Mouse (Mus musculus) urinary bladder, postnatal 14 days (tissue): ENCODE data around the gene Cd302.

Experiments
- DNase-seq: peaks from one replicate; pipeline ENCODE4 v3.0.0; 2021; ENCODE audit warnings: low spot score

Cd302 gene

DNA sequence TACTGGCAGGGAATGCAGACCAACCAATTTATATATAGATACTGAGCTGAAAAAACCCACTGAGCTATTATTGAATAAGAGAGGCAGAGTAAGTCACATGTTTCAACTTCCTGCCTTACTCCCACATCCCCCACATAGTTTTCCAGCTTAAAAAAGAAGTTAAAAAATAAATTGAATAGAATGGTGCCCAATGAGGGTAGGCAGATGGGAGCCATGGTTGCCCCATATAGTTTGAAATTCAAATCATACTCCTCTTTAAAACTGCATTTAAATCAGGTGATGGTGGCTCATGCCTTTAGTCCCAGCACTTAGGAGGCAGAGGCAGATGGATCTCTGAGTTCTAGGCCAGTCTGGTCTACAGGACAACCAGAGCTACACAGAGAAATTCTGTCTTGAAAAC, 30.8 kb downstream of the Cd302 start:
- no peak for DNase-seq

DNA sequence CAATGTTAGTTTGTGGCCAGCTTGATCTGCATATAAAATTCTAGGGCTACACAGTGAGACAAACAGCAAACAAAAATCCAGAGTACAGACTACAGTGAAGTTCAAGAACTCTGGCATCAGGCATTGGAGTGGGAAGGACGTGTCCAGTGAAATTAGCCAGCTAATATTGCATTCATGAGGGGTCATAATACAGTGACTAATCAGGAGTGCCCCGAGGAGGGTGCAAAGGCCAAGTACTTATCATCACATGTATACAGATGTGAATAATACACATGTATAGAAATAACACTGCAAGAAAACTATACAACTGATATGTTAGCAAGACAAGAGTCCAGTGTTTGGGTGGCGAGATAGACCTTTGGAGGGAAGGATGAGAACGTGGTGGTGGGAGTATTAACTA, 31.5 kb downstream of the Cd302 start:
- DNase-seq = no peak

DNA sequence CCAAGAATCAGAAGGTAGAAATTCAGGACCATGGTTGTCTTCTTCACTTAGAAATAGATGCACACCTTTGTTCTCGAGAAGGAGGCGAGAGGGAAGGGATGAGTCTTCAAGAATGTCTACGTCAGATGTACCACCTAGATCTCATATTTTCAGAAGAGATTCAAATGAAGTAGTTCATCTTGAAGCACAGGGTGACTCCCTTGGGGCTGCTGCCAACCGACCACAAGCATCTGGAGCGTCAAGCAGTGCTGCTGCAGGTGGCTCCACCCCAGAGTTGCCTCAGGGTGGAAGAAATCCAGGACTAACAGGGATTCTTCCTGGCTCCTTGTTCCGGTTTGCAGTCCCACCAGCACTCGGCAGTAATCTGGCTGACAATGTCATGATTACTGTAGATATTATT, 49.8 kb downstream of the Cd302 start:
- DNase-seq = no peak

DNA sequence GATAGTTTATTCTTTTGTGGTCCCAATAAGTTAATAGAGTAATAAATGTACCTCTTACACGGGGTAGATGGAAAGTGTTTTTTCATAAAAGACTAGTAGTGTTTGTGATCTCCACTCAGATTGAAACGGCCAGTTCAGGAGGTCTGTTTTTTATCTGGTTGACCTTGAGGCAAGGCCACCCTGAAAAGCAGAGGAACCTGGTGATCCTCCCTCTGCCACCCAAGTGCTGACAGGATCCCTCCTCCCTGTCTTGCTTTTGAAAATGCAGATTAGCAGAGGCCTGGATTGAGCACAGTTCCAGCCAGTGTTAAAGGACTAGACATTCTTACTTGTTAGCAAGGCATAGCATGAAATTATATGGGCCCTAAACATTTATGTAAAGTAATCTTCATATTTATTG, 51.1 kb downstream of the Cd302 start:
- DNase-seq = no peak

DNA sequence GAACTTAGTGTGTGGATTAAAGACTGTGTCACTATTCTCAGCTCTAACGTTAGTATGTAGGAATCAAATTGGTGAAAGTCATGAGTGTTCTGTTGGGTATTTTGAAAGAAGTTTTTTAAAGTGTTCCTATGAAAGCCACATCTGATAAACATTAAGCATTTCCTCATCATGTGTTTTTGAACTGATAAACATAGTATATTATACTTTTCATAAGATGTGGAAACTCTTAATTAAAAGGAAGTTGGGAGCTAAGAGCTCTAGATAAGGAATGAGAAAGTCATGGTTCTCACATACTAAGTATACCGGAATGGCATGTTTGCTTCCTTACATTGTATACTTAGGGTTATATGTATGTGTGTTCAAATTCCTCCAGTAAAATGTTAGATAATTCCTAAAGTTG, 53.9 kb downstream of the Cd302 start:
- DNase-seq = no peak

DNA sequence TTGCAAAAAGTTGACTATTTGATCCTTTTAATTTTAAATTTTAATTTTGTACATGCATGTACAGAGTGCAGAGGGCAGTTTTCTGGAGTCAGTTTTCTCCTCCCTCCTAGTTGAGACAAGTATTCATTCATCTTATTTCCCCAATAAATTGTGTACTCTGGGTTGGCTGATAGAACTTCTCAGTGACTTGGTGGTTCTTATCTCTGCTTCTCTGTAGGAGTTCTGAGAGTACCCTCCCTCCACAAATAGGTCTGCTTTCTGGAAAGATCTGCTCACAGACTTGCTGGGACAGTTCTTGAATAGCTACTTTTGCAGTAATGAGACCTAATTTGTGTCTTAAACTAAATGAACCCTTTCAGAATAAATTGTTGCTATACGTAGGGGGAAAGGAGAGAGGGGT, 55.8 kb downstream of the Cd302 start:
- no peak for DNase-seq

DNA sequence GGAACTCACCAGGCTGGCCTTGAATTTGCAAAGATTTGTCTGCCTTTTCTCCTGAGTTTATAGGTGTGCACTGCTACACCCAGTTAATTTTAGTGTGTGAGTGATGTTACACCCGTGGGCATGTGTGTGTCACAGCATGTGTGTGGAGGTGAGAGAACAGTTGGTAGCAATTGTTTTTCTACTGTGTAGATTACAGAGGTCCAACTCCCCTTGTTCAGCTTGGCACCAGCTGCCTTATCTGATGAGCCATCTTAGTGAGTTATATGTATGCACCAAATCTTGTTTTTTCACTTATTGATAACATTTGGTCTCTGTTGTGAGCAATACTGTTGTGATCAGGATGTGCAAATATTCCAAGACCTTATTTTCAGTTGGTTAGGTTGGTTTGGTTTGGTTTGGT, 60.8 kb downstream of the Cd302 start:
- no peak for DNase-seq

DNA sequence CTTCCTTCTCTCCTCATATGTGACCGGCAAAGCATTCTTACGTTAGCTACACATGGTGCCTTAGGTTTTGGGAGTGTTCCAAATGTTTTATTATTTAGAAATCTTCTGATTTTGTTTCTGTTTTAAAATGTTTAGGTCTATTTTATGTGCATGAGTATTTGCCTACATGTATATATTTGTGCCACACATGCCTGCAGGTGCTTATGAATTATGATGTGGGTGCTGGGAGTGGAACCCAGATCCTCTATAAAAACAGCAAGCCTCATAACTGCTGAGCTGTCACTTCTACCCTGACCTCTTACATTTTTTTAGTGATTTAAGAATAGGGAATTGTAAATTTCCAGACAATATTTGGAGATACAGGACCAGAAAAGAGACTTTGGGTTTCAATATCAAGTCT, 62.3 kb downstream of the Cd302 start:
- no peak for DNase-seq

DNA sequence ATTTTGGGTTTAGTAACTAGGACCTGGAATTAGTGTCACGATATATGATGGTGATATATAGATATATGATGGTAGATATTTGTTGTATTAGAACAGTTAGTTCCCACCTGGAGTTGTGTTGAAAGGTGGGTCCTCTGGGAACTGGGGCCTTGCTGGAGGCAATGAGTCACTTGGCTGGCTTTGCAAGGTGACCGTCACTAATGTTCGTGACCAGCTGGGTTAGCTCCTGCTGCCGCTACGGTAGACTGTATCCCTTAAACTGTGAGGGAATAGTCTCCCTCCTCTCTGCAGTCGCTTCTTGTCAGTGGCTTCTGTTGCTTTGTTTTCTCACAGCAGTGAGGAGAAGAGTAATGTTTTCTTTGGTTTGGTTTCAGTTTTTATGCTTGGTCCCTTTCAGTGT, 63.1 kb downstream of the Cd302 start:
- DNase-seq = no peak

DNA sequence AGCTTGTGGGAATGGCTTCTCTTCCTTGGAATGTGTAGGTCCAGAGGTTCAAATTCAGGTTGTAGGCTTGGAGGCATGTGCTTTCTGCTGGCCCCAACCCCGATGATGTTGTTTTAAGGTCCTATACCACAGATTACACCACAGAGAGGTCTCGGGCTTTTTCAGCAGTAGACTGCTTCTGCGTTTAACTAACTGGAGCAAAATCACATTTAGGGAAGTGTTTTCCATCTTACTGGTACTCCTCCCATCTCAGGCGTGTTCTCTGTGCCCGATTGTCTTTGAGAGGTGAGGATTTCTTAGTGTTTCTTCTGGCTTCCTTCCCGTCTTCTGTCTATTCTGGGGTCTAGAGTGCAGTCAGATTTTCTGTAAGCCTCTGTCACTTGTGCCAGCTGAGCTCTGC, 66.7 kb downstream of the Cd302 start:
- no peak for DNase-seq

DNA sequence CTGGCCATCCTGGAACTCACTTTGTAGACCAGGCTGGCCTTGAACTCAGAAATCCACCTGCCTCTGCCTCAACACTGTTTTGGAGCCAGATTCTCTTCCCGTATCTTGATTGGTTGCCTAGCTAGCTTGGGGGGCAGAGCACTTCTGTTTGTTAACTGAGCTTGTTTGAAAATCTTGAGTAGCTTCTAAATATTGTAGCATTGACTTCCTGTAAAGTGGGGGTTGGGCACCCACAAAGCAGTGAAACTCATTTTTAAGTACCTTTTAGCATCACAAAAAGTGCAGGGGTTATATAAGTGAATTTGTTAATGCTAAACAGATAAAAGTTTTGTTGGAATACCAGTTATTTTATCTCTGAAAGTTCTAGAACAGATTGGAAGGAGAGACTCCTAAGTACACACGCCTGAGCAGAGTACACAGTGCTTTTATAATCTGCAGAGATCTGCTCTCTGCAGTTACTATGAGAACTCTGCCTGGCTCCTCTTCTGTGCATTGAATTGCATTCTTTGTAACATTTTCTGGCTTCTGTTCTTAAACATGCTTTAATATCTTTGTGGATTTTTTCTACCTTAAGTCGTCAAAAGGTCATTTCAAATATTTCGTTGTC, 67.6 kb downstream of the Cd302 start:
- no peak for DNase-seq

DNA sequence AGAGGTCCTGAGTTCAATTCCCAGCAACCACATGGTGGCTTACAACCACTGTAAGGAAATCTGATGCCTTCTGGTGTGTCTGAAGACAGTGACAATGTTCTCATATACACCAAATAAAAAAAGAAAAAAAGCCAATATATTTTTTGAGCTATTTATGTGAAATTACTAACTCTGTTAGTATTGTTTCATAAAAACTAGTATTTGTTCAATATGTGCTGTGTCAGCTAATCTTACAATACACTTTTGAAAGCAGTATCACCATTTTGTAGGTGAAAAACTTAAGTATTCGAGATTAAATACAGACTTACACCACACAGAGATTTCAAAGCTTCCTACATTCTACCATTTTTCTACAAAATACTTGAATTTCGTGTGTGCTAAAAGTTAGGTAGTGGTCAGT, 69.6 kb downstream of the Cd302 start:
- no peak for DNase-seq

DNA sequence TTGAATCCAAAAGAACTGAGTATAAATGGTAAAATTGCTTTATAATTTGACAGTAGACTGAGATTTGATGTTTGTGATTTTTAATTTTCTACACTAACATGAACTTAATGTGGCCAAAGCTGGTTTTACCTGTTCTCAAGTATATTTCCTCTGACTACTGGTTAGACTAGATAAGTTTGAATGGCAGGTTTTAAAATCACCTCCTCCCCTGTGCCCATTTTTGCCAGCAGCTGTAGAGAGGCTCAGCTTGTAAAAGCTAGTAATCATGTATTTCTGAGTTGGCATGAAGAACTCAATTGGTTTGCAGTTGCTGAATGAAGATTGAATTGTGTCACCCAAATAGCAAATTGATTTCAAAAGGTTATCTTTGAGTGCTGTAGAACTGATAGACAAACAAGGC, 71.8 kb downstream of the Cd302 start:
- no peak for DNase-seq

DNA sequence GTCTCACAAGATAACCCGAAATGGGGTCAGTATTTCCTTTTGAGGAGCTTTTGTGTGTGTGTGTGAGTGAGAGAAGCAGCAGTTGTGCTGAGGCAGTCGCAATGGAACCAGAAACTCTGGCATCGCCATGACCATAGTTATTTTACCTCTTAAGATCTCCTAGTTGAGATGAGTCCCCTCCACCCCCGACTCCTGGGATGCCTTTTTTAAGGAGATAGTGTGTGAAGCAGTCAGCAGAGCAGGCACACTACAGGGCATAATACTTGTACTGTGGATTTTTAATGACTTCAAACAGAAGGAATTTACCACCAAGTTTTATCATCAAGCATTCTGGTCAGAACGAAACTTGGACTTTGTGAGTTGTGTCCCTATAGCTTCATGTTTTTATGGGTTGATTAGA, 73.5 kb downstream of the Cd302 start:
- no peak for DNase-seq

DNA sequence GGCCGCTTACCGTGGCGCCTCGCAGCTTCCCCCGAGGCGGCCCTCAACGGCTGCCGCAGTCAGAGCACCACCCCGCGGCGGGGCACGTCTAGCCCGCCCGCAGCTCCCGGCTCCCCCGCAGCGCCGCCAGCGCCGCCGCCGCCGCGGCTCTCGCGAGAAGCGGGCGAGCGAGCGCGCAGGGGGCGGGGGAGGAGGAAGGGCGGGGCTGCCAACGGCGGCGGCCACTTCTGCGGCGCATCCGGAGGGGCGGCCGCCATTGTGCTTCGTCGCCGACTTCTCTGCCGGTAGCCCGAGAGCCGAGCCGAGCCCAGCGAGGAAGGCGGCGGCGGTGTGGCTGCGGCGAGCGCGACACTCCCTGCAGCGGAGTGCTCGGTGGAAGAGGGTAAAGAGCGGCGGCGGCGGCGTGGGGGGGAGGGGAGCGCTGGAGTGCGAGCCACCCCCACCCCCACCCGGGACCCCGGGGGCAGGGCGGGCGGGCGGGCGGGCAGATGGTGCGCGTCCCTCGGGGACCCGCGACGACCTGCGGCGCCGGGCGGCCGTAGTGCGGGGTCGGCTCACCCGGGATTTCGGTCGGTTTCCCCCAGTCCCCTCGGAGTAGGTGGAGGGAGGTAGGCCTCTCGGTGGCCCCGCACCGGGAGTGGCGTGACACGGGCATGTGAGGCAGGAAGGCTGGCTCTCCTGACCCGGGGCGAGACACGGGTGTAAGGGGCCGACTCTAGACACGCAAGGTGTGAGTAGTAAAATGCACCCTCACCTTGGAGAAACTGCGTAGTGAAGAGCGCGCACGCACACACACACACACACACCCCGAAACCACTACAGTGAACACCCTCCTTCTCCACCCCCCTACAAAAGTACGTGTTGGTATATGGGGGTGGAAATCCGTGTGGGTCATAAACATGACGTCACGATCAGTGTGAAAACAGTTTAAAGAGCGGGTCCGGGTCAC, 74.3 kb downstream of the Cd302 start, which contains the start of the genes Baz2b and March7:
Gene Baz2b, minus strand, starts transcription at position 137 of the 949 bp plus-strand sequence.
Gene March7, plus strand, starts transcription at position 185 of the 949 bp plus-strand sequence.
- peak; percentile 89 for DNase-seq

DNA sequence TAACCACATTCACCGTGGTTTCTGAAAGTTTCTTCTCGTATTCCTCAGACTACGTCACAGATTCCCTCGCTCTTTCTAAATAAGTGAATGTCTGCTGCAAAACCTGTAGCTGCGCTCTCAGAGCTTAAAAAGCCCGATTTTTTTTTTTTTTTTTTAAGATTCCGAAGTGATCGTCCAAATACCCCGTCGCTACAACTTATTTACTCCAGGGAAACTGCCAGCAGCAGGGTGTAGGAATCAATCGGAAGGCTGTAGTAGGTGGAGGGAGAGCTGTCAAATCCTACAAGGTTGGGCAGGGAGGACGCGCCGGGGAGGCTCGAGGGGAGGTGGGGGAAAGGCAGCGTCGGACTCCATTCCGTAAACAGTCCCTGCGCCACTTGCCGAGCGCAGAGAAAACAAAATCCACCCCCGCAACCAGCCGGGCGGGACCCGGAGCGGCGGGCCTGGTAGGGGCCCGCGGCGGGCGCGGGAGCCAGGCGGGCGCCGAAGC, 75.1 kb downstream of the Cd302 start:
- DNase-seq = peak; percentile 45

DNA sequence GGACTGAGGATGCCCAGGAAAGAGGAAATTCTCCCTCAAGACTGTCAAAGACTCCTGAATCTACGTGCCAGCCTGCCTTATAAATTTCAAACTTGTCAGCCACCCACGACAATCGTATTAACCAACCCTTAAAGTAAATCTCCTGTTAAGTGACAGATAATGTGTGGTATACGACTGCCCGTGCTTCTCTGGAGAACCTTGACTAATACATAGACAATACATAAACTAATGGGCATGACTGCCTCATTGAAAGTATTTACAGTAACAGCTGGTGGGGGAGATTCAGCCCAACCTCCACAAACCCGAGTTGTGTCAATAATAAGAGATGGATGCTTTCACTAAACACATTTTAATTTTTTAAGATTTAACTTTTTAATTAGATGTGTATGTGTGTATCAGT, 78.5 kb downstream of the Cd302 start:
- DNase-seq = no peak

DNA sequence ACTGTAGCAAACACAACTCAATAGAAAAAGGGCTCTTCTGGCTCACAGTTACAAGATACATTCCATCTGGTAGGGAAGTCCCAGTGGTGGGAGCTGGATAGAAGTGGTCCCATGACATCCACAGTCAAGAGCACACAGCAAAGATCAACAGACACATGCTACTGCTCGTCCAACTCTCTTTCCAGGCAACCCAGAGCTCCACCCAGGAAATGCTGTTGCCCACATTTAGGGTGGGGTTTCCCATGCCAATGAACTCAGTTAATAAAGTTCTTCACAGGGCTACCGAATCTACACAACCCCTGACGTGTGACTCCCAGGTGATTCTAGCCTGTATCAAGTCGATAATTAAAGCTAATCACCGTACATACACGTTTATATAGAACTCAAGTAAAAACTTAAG, 80.1 kb downstream of the Cd302 start:
- DNase-seq = no peak

DNA sequence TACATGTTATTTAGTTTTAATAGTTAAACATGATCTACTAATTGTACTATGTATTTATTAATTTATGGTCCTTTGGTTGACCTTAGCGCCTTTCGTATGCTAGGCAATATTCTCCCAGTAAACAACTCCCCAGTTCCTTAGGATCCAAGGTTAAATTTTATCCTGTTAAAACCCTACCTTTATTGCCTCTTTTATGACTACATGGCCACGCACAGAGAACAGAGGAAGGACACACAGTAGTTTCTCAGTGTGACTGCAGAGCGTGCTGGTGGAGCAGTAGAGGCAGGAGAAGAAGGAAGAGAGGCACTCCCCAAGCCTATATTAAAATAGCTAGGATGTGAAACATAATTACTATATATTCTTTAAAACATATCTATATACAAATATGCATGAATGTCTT, 80.6 kb downstream of the Cd302 start:
- no peak for DNase-seq

DNA sequence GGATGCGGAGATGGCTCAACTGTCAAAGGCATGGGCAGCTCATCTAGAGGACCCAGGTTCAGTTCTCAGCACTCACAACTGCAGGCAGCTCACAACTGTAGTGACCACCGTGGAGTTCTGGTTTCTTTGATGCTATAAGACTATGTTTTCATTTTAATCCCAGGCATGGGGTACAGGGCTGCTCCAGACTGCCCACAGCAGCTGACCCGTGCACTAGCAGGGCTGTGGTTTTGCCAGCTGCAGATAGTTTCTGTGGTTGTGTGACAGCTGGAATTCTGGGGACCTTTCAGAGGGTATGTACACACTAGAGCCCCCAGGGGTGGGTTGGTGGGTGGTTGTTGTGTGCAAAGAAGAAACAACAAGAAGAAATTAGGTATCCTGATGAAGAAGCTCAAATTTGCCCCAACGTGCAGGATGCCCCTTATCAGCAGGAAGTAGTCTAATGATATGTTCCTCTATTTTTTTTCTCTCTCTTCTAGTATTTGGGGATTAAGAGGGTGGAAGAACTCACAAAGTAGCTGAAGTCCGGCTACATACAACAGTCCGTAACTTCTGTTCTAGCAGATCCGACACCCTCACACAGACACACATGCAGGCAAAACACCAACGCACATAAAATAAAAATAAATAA, 81.3 kb downstream of the Cd302 start:
- no peak for DNase-seq
